Mouse (Mus musculus) forebrain, embryonic 14.5 days (tissue): ENCODE data around the gene Atp5f1. TPM values are rescaled to one million over a fixed set of nuclear protein-coding genes. Genes with fewer than 3 reads are reported as not detected.
"Not testable (repeated sequence)": the region's sequence is repeated elsewhere in the genome, so short reads cannot be mapped to it uniquely, and the experiment has no call there.

Experiments
- ATAC-seq: fragments of 200-750 bp; cut with Nextera tagmentation; 2 replicates; pipeline ENCODE4 v1.8.0; 2017; ENCODE audit warnings: mild to moderate bottlenecking, moderate library complexity
- DNase-seq: peaks from one replicate; pipeline ENCODE4 v3.0.0-alpha.2; 2015; ENCODE audit warnings: low spot score
- H3K27ac ChIP-seq: fragments of 300-500 bp; sonication (generic); 2 replicates; pipeline ENCODE4 v1.5.1; 2014; ENCODE audit warnings: low read depth, mild to moderate bottlenecking, control low read depth, low read length, moderate library complexity
- H3K27me3 ChIP-seq: fragments of 300-500 bp; sonication (generic); replicated peaks from 2 replicates; pipeline ENCODE4 v1.6.1; 2014; ENCODE audit warnings: low read length, control low read depth, mixed read lengths; ENCODE audit not compliant: control insufficient read depth, insufficient read depth
- H3K36me3 ChIP-seq: fragments of 300-500 bp; sonication (generic); 2 replicates; pipeline ENCODE4 v1.6.1; 2014; ENCODE audit warnings: low read length, control low read depth; ENCODE audit not compliant: control insufficient read depth, insufficient read depth
- H3K4me1 ChIP-seq: fragments of 300-500 bp; sonication (generic); 2 replicates; pipeline ENCODE4 v1.6.1; 2014; ENCODE audit warnings: antibody characterized with exemption, low read length, control low read depth; ENCODE audit not compliant: control insufficient read depth, insufficient read depth
- H3K4me2 ChIP-seq: fragments of 300-500 bp; sonication (generic); 2 replicates; pipeline ENCODE4 v1.6.1; 2014; ENCODE audit warnings: mild to moderate bottlenecking, control low read depth, low read length
- H3K4me3 ChIP-seq: fragments of 300-500 bp; sonication (generic); 2 replicates; pipeline ENCODE4 v1.5.1; 2014; ENCODE audit warnings: low read depth, low read length, control low read depth
- H3K9ac ChIP-seq: fragments of 300-500 bp; sonication (generic); 2 replicates; pipeline ENCODE4 v1.6.1; 2014; ENCODE audit warnings: mild to moderate bottlenecking, low read length, control low read depth, moderate library complexity
- H3K9me3 ChIP-seq: fragments of 300-500 bp; sonication (generic); replicated peaks from 2 replicates; pipeline ENCODE4 v1.6.1; 2016; ENCODE audit warnings: low read length, control low read depth, mixed read lengths; ENCODE audit not compliant: control insufficient read depth
- WGBS: fragments of 180-500 bp; shearing (Covaris S2); extraction: QIAGEN DNeasy Blood & Tissue Kit; methylation state at CpG from one replicate; pipeline ENCODE4 v1.1.7; 2014; 5-methylcytosine and 5-hydroxymethylcytosine counted together
- polyA plus RNA-seq: library from polyadenylated mRNA; unstranded; fragments of >200 nt; fragmentation: Nextera tagmentation; extraction: Ambion mirVana; gene quantifications from 2 replicates; pipeline ENCODE4 v1.2.1, GENCODE M21; 2014

Atp5f1 gene
- 552 and 581 TPM in 2 replicates for polyA plus RNA-seq

GRCm38 (mm10) chr3:105959999-105960398 lies at the start of gene Atp5f1:
Gene Atp5f1, minus strand, starts transcription at chr3:105960099.
- peaks cover 46% of the 10 kb centered on the region for H3K36me3 ChIP-seq
- peaks cover 17% of the 10 kb centered on the region for H3K4me1 ChIP-seq
- H3K27me3 ChIP-seq = no peaks in the 10 kb centered on the region
- H3K9ac ChIP-seq = peak within 1 kb of the TSS; percentile 92
- ATAC-seq (no peak), DNase-seq (no peak)
- WGBS = 6% methylated on average over 6 of the region's 6 CpGs
- peak within 1 kb of the TSS; percentile 75 for H3K27ac ChIP-seq
- H3K4me3 ChIP-seq = peak within 1 kb of the TSS; percentile 78
- peak within 1 kb of the TSS; percentile 69 for H3K4me2 ChIP-seq
- H3K9me3 ChIP-seq = no peaks in the 10 kb centered on the region

- not testable (repeated sequence) for H3K9me3 ChIP-seq, H3K4me2 ChIP-seq, H3K4me3 ChIP-seq, ATAC-seq, H3K27ac ChIP-seq, H3K27me3 ChIP-seq, H3K36me3 ChIP-seq, H3K4me1 ChIP-seq, DNase-seq, H3K9ac ChIP-seq
- 78% methylated on average over 10 of the region's 10 CpGs for WGBS
These were observed 43.5 kb upstream of the Atp5f1 start for GRCm38 (mm10) chr3:106003360-106003759.

GRCm38 (mm10) chr3:106001416-106002370 lies 41.8 kb upstream of the Atp5f1 start:
- H3K4me2 ChIP-seq = peak overlapping the region; percentile 44
- H3K27me3 ChIP-seq = no peaks in the 10 kb centered on the region
- H3K36me3 ChIP-seq = no peaks in the 10 kb centered on the region
- H3K9me3 ChIP-seq = no peaks in the 10 kb centered on the region
- H3K27ac ChIP-seq = no peak overlapping the region
- ATAC-seq = peak; percentile 95
- peaks cover 6% of the 10 kb centered on the region; the same call in 1 of the 2 replicates for H3K4me1 ChIP-seq
- 19% methylated on average over 17 of the region's 17 CpGs for WGBS
- peak; percentile 75 for DNase-seq
- peak overlapping the region; percentile 20 for H3K4me3 ChIP-seq
- H3K9ac ChIP-seq = peak overlapping the region; percentile 32; the same call in 1 of the 2 replicates

- WGBS = 14% methylated on average over 11 of the region's 11 CpGs
- DNase-seq (peak; percentile 1), ATAC-seq (peak; percentile 46; the same call in 1 of the 2 replicates)
- peak overlapping the region; percentile 32; the same call in 1 of the 2 replicates for H3K9ac ChIP-seq
- H3K9me3 ChIP-seq = no peaks in the 10 kb centered on the region
- H3K4me1 ChIP-seq = peaks cover 6% of the 10 kb centered on the region; the same call in 1 of the 2 replicates
- H3K27ac ChIP-seq = no peak overlapping the region
- H3K4me2 ChIP-seq = peak overlapping the region; percentile 44
- H3K4me3 ChIP-seq = peak overlapping the region; percentile 20
- no peaks in the 10 kb centered on the region for H3K36me3 ChIP-seq
- H3K27me3 ChIP-seq = no peaks in the 10 kb centered on the region
These were observed 40.9 kb upstream of the Atp5f1 start for GRCm38 (mm10) chr3:106000707-106001375.

- 77% methylated on average over 2 of the region's 2 CpGs for WGBS
- Histone ChIP-seq H3K9me3 (no peaks in the 10 kb centered on the region), H3K9ac (no peak overlapping the region), H3K27ac (no peak overlapping the region), H3K27me3 (no peaks in the 10 kb centered on the region), H3K4me1 (no peaks in the 10 kb centered on the region), H3K4me2 (no peak overlapping the region), H3K4me3 (no peak overlapping the region), H3K36me3 (no peaks in the 10 kb centered on the region)
- ATAC-seq = no peak
- no peak for DNase-seq
These were observed 34.8 kb upstream of the Atp5f1 start for GRCm38 (mm10) chr3:105994730-105995129.

- DNase-seq (peak; percentile 76), ATAC-seq (0 out of 2 replicates have a peak, but pooled peaks have one; percentile 23)
- Histone ChIP-seq H3K9ac (no peak overlapping the region), H3K4me3 (no peak overlapping the region), H3K9me3 (no peaks in the 10 kb centered on the region), H3K4me1 (no peaks in the 10 kb centered on the region), H3K27ac (no peak overlapping the region), H3K36me3 (no peaks in the 10 kb centered on the region), H3K27me3 (no peaks in the 10 kb centered on the region), H3K4me2 (no peak overlapping the region)
- WGBS = 39% methylated on average over 4 of the region's 4 CpGs
These were observed 31.9 kb upstream of the Atp5f1 start for GRCm38 (mm10) chr3:105991653-105992283.

- H3K27ac ChIP-seq, ATAC-seq, DNase-seq, H3K27me3 ChIP-seq, H3K4me3 ChIP-seq, H3K9me3 ChIP-seq, H3K36me3 ChIP-seq, H3K4me2 ChIP-seq, H3K9ac ChIP-seq, H3K4me1 ChIP-seq: not testable (repeated sequence)
- WGBS = 32% methylated on average over 5 of the region's 5 CpGs
These were observed 29.7 kb upstream of the Atp5f1 start for GRCm38 (mm10) chr3:105989611-105990010.

GRCm38 (mm10) chr3:105974174-105974573 lies 14.3 kb upstream of the Atp5f1 start:
- no peaks in the 10 kb centered on the region for H3K9me3 ChIP-seq
- no peak overlapping the region for H3K9ac ChIP-seq
- no peak overlapping the region for H3K27ac ChIP-seq
- no peak overlapping the region for H3K4me3 ChIP-seq
- H3K27me3 ChIP-seq = no peaks in the 10 kb centered on the region
- ATAC-seq (no peak), DNase-seq (no peak)
- 90% methylated on average over 2 of the region's 2 CpGs for WGBS
- peaks cover 11% of the 10 kb centered on the region for H3K36me3 ChIP-seq
- no peaks in the 10 kb centered on the region for H3K4me1 ChIP-seq
- no peak overlapping the region for H3K4me2 ChIP-seq
